Mouse (Mus musculus) layer of hippocampus, adult 9-11 months (tissue): ENCODE measurements around the gene Plekhh1.
"Not testable (repeated sequence)": the region's sequence is repeated elsewhere in the genome, so short reads cannot be mapped to it uniquely, and the experiment has no call there.

Source experiments
- DNase-seq: peaks from one replicate; pipeline ENCODE4 v3.0.0; 2022

Plekhh1 gene

GRCm38 (mm10) chr12:79028911-79029861, at the start of gene Plekhh1:
Gene Plekhh1 (plus strand): TSS chr12:79029163.
- DNase-seq: peak; percentile 37

DNA sequence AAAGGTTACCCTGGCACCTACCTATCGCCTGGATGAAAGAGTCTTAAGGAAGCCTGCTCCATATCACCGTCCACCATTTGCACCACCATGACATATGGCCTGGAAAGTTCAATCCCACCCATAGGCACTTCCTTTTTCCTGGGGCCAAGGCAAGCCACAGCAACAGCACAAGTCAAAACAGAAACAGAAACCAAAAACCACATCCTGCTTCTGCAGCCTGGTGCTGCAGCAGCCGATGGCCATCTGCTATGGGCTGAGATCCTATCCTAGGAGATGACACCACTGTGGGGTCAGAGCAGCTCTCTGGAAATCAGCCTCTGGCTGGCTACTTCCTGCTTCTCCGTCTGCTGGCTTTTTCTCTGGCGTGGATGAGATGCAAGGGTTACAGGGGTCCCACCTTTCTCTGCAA, 48.3 kb upstream of the Plekhh1 start:
- DNase-seq: peak; percentile 84

DNA sequence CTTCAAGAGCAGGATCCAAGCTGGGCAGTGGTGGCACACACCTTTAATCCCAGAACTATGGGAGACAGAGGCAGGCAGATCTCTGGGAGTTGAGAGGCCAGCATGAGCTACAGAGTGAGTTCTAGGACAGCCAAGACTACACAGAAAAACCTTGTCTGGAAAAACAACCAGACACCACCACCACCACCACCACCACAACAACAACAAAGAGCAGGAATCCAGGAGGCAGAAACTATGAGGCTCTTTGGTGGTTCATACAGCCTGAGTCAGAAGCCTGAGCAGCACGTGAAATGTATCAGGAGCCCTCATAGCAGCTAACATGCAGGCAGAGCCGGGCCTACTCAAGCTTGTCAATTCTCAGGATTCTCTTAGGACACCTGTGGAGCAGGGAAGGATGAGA, 47.8 kb upstream of the Plekhh1 start:
- DNase-seq: no peak

- no peak for DNase-seq
These were observed 46.8 kb upstream of the Plekhh1 start for GRCm38 (mm10) chr12:78981938-78982825.

- DNase-seq: no peak
These were observed 45.5 kb upstream of the Plekhh1 start for GRCm38 (mm10) chr12:78983296-78984034.

DNA sequence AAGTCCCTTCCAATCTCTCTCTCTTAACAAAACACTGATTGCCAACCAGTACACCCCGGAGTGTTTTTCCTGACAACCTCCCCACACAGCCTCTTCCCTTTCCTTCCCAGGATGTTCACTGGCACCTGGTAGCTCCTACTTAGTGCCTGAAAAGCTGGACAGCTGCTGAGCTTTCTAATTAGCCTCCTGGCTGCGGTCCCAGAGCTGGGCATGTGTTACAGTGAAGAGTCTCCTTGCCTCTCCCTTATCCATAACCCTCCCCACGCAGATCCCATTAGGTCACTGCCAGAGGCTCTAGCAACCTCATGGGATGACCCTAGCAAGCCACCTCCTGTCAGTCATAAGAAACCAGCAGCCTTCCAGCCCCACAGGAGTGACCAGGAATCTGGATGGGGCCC, 44.9 kb upstream of the Plekhh1 start:
- DNase-seq: peak; percentile 59

GRCm38 (mm10) chr12:78987581-78988081, 41.3 kb upstream of the Plekhh1 start:
- DNase-seq: no peak

DNA sequence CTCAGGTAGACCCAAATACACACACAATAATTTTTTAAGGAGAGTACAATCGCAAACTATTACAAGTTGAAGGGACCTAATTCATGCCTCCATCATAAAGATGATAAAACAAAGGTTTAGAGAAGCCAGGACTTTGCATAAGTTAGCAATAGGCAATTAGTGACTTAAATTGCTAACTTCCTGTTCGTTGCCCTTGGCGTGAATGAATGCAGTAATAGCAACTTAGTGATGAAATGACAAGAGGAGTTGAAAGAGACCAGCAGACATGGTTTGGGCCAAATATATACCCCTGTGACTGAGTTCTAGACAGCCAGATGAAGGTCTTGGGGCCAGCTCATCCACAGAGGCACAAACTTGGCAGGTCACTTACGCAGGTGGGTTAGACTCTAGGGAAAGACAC, 32.7 kb upstream of the Plekhh1 start:
- no peak for DNase-seq

GRCm38 (mm10) chr12:78996711-78997110, 32.3 kb upstream of the Plekhh1 start:
- no peak for DNase-seq

DNA sequence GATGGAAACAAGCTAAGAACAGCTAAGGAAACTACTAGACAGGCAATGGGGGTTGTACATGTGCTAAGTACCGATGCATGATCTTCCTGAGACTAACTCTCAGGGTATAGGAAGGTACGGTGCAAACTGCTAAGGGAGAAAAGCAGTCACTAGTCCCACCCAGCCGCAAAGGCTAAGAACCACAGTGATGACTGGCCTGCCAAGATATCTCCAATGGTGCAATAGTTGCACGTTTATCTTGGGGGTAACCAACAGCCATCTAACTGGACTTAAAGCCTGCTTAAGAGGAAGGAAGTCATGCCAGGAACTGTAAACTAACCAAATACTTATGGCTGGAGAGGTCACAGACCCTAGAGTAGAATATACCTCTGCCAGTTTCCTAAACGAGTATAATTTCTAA, 26.6 kb upstream of the Plekhh1 start:
- DNase-seq: no peak

GRCm38 (mm10) chr12:79002978-79003377, 26.0 kb upstream of the Plekhh1 start:
- no peak for DNase-seq

GRCm38 (mm10) chr12:79005456-79005855, 23.5 kb upstream of the Plekhh1 start:
- no peak for DNase-seq

- DNase-seq: no peak
These were observed 22.9 kb upstream of the Plekhh1 start for GRCm38 (mm10) chr12:79006076-79006475.

DNA sequence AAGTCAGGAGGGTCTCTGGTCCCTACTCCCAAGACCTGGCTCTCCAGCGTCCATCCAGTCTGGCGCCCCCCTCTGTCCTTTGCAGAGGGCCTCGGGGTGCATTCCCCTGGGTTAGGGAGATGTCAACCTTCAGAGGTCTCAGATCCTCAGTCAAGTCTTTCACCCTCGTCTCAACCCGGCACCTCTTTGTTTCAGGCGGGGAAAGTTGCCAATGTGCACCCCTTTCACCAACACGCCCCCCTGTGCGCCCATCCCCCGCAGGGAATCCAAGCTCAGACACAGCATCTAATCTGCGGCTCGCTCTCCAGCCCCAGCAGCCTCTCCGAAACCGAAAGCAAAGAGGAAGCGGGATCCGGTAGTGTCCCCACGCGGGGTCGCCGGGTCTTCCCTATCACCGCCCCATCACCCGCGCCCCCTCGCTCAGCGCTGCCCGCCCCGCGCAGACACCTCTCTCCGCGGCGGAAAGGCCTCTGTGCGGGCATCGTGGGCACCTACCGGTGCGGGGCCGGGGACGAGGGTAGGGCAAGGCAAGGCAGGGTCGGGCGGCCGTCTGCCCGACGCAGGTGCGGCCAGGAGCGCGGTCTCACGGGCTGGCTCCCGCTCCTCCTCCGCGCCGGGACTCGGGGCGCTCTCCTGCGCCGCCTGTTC, 22.4 kb upstream of the Plekhh1 start:
- DNase-seq: peak; percentile 49

- DNase-seq: peak; percentile 63
These were observed 21.7 kb upstream of the Plekhh1 start, which contains the start of gene Tmem229b for GRCm38 (mm10) chr12:79007126-79007753. Gene Tmem229b (minus strand): TSS chr12:79007627.

GRCm38 (mm10) chr12:79010569-79010968, 18.4 kb upstream of the Plekhh1 start:
- DNase-seq: no peak

DNA sequence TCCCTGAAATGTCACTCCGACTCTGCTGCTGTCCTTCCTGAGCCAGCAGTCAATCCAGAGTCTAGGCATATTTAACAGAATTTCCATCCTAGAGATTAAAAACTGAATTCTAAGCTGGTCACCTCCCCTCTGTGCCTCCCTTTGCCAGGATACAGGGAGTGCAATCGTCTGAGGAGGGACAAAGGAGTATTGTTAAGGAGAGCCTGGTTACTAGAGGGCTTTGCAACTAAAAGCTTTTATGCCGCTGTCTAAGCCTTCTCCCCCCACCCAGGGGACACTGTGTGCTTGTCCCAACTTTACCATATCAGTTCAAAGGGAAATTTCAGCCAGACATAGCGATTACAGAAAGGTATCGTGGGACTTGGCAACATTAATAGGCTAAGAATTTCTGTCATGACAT, 12.9 kb upstream of the Plekhh1 start:
- DNase-seq: no peak

DNA sequence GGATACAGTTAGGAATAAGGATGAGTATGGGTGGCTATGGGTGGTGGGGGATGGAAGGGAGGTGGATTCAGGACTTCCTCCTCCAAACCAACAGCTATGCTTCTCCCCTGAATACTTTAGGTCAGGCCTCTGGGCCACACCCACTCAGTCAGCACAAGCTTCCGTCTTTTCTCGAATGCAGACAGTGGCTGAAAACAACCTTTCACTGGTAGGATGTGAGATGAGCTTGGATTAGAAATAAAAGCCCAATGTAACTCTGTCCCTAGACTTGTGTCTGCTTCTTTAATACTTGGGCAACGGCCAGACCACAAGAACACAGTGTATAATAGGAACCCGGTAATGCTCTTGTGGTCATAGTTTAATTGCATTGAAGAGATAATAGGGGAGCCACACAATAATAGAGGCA, 11.0 kb upstream of the Plekhh1 start:
- DNase-seq: no peak

- no peak for DNase-seq
These were observed 7.1 kb upstream of the Plekhh1 start for GRCm38 (mm10) chr12:79021902-79022301.

GRCm38 (mm10) chr12:79022882-79023281, 6.1 kb upstream of the Plekhh1 start:
- DNase-seq: peak; percentile 71

DNA sequence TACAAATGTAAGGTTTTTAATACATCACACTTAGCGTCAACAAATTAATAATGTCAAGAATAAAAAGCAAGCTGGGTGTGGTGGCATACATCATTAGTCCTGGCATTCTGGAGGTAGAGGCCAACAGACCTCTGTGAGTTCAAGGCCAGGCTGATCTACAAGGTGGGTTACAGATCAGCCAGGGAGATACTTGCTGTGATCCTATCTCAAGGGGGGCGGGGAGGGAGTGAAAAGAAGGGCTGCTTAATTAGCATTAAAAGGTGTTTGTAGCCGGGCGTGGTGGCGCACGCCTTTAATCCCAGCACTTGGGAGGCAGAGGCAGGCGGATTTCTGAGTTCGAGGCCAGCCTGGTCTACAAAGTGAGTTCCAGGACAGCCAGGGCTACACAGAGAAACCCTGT, 1.4 kb upstream of the Plekhh1 start:
- DNase-seq: not testable (repeated sequence)

GRCm38 (mm10) chr12:79034331-79034730, 5.4 kb downstream of the Plekhh1 start:
- no peak for DNase-seq
